Mouse (Mus musculus) layer of hippocampus, postnatal 14 days (tissue): ENCODE results near the gene Slc35g1. TPM values are rescaled to one million over a fixed set of nuclear protein-coding genes. Genes with fewer than 3 reads are reported as not detected.

Source experiments
- DNase-seq, 2 experiments: peaks; one replicate each; pipeline ENCODE4 v3.0.0; 2021 to 2022; ENCODE audit warnings: low spot score in 2 of 2, mixed read lengths in 1 of 2
- long read RNA-seq, 2 experiments: library from polyadenylated mRNA; stranded (forward); transcript quantifications; one replicate each; pipeline ENCODE4 v2.0.0; 2021
- total RNA-seq, 2 experiments: library from RNA; stranded (reverse); gene quantifications; 2 replicates each; pipeline ENCODE4 v1.2.3; 2021

The Slc35g1 gene
- total RNA-seq, result 1 to 10 TPM; 3.3 to 3.8 TPM
- long read RNA-seq, experiment 1, partial matches to known transcripts, result 0 of 1 reads
- long read RNA-seq, experiment 1, other reads (novel, unspliced or antisense), result 0 of 1 reads
- long read RNA-seq, experiment 2, result 0 reads

DNA sequence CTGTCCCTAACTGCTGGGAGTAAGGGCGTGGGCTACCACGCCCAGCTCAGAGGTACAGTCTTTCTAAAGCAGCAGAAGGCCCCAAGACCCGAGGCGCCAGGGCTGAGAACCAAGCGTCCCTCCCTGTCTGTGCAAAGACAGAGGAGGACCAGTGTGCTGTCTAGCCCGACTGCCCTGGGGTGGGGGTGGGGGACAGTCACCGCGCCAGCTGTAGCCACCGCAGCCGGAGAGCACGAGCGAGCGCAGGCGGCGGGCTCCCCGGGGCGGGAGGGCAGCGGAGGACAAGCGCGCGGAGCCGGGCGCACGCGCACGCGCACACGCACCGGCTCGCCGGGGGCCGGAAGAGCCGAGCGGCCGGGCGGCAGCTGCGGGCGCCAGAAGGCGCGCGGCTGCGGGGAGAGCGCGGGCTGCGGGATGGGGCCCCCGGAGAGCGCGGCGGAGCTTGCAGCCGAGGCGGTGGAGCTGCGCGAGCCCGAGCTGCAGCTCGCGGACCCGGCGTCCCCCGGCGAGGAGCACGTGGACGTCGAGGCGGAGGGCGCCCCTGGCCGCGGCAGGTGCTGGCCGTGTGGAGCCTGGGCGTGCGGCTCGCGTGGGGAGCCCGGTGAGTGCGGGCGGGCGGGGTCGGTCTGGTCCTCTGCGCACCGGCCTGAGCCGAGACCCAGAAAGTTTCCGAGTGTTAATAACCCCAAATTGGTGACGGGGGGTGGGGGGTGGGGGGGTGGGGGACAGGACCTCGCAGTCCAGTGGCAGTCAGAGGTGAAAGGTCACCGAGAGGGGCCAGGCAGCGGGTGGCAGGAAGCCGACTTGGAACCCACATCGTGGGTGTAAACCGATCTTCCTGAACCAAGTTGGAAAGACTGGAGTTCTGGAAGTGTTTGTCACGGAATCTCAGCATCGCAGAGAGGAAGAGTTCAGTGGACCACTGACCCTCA is at the start of gene Slc35g1:
Gene Slc35g1, plus strand, starts transcription at position 280 of the 932 bp plus-strand sequence.
- peak; percentile 37 to 43 for DNase-seq

DNA sequence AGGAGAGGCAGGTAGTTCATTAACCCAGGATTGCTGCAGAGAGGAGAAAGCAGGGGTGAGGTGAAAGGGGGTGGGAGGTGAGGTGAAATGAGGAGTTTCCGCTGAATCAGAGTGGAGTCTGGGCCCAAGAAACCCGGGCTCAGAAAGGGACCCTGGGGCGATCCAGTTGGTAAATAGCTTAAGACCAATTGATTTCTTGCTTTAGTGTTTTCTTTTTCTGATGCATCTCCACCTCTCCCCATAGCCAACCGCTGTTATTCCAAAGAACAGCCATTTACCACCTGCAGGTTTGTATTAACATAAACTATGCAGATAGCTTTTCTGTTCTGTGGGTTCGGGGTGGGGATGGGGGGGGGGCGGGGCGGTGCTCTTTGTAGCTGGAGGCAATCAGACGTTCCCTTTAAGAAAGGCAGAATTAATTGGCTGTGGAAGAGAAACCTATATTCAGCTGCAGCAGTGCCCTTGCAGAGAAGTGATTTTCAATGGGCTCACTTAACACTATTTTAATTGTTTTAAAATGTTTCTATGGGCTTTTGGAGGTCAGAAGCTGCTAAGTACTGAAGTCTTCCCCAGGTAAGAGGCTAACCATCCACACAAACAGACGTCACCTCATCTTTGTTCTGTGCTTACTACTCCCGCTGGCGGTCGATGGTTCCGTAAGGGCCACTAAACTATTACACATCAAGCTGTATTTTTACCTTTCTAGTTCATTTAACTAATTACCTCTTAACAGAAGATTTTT is 47.3 kb upstream of the Slc35g1 start:
- no peak for DNase-seq

- DNase-seq, result no peak
Observed at GRCm38 (mm10) chr19:38349013-38349341, 46.8 kb upstream of the Slc35g1 start.

DNA sequence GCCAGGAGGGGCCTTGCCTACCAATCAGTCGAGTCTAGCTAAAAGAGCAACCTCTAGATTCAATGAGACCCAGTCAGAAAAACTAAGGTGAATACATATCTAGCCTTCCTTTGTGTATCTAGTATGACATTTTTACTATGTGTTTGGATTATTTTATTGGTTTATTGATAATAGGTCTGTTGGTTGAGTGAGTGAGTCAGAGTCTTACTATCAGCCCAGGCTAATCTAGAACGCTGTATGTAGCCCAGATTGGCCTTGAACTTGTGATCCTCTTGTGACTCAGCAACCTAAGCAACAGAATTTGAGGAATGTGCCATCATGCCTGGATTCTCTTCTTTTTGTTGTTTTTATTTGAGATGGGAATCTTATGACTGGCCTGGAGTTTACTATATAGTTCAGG is 44.6 kb upstream of the Slc35g1 start:
- no peak for DNase-seq

GRCm38 (mm10) chr19:38351728-38352127 is 44.1 kb upstream of the Slc35g1 start:
- no peak for DNase-seq

DNA sequence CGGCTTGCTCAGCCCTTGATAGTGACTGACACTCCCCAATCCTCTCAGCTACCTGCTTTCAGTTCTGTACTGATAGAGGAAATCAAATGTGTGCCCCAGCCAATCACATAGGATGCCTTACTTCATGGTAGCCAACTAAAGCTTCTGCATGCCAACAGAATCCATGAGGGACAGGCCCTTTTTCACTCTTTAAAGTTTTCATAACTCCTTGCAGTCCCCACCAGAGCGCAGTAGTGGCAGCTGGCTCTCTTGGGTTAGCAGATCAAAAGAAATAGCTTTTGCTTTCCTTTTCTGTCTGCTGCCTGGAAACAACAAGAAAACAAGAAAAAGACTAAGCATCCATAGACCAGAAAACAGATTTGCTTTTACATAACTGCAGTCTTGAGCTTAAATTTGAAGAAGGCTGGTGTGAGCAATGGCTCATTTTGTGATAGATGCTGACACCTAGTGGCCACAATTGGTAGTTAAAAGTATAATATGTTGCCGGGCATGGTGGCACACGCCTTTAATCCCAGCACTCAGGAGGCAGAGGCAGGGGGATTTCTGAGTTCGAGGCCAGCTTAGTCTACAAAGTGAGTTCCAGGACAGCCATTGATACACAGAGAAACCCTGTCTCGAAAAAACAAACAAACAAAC is 43.2 kb upstream of the Slc35g1 start:
- DNase-seq, result peak in 1 of 2 experiments; percentile 77

- DNase-seq, result no peak
Observed at GRCm38 (mm10) chr19:38354279-38354678, 41.5 kb upstream of the Slc35g1 start.

DNA sequence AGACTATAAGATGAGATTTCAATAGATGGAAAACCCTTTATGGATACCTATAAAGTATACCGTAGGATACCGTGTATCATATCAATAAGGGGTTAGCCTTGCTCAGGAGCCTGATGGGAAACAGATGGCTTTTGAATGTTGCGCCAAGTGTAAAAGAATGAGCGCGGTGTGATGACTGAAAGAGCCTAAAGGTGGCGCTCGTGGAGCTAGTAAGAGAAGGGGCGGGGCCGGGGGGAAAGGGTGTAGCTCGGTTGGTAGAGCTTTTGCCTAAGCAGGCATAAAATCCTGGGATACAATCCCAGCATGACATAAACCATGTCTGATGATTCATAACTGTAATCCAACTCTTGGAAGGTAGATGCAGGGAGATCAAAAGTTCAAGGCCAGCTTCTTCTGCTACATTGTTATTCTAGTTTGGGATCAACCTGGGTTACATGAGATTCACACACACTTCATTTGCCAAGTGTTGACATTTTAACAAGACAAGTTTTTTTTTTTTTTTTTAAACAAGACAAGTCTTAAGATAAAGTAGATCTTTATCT is 40.9 kb upstream of the Slc35g1 start:
- DNase-seq, result no peak

DNA sequence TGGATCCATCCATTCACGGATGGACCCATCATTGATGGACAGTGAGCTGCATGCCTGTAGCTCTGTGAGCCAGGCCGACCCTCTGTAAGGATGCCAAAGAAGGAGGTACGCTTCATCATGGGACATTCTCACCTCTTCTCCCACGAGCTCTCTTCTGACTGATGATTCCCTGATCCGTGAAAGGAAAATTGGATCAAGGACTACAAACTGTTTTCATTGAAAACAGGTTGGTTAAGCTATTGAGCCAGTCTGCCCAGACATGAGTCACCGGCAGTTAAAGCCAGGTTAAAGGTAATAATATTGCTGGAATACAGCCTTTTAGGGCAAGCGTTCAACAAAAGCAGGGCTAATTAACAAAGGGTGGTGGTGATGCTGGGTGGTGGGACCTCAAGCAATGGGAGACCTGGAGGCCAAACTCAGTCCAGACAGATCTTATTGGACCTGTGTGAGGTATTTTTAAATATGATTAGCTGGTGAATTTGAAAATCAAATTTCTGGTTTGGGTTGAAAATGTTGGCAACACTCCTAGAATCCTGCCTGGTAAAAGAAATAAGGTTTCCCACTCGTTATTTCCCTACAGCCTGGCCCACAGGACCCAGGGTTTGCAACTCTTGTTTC is 39.5 kb upstream of the Slc35g1 start:
- no peak for DNase-seq

DNA sequence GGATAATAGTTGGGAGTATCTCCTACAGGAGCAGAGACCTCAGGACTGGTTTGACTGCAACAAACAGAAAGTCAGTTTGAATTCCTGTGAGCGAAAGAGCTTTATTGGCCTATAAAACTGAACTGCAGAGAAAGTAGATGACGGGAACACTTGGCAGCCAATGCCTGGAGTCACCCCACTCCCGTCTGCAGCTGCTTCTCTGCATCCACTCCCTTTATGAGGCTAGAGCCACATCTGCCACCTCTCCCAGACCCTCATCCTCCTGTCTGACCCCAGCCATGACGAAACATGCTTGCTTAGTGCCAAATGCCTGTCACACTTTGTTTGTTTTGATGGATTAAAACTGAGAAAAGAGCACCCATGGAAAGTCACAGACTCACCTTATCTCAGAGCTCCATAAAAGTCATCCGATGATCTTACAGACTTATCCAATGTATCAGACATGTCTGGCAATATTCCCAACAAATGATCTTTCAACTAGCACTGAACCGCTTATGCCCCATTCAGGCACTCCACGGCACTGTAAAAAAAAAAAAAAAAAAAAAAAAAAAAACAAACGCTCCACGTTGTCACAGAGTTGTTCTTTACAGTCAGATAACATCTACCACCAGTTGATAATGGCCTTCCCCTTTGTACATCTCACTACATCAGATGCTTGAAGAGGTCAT is 37.7 kb upstream of the Slc35g1 start:
- DNase-seq, result no peak

- DNase-seq, result no peak
Observed at GRCm38 (mm10) chr19:38359287-38359686, 36.5 kb upstream of the Slc35g1 start.

- peak in 1 of 2 experiments; percentile 28 for DNase-seq
Observed at GRCm38 (mm10) chr19:38361850-38362249, 33.9 kb upstream of the Slc35g1 start.

GRCm38 (mm10) chr19:38363358-38363757 is 32.4 kb upstream of the Slc35g1 start:
- no peak for DNase-seq

DNA sequence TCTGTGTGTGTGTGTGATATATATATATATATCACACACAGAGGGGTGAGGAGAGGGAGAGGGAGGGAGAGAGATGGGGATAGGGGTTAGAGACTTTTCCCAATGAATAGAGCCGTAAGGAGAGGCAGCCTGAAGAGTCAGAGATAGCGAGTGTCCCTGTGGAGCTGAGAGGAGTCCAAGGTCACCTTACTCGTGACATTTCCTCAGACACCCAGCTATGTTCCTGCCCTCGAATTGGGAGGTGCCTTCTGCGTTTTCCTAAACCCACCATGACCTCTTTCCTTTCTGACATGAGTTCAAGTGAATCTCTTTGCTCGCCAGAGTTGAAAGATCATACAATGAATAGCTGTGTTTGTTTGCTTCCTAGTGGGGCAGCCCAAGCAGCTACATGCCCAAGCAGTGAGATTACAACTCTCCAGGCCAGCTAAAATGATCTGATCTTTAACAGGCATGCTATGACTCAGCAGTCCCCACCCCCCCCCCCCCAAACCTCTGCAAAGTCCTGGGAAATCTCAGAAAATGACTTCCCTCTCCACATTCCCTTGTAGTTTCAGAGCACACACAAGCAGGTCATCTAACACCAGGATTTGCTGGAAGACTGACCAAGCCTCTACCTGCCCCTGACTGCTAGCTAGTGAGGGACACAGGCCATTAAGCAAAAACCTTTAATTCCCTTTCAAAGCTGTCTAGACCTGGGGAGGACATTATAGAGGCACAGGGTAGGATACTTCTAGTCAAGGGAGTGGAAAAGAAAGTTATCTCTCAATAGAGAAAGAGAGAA is 31.7 kb upstream of the Slc35g1 start:
- DNase-seq, result no peak

DNA sequence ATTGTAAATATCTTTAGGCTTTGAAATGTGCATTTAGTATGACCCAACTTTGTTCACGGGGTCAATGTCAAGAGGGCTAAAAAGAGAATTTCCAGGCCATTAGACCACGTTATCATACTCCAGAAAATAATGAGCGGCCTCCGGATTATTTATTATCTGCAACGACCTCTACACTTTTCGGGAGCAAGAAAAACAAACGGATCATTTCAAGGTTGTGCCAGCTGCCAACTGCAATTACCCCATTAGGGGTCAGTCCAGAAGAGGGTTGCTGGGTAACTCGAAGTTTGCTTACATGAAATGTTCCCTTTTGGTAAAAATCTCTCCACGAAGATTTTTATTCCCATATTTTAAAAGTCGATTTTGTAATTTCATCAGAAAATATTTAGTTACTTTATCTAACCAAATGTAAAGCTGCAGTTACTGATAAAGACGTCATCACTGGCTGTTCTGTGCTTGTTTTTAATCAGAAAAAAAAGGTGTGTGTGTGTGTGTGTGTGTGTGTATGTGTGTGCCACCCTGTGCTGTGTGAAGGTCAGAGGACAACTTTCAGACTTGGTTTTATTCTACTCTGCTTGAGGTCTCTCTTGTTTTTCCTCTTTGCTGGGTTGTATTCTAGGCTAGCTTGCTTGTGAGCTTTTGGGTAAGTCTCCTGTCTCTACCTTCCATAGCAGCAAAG is 30.7 kb upstream of the Slc35g1 start:
- no peak for DNase-seq

GRCm38 (mm10) chr19:38372460-38373102 is 23.2 kb upstream of the Slc35g1 start:
- DNase-seq, result no peak

DNA sequence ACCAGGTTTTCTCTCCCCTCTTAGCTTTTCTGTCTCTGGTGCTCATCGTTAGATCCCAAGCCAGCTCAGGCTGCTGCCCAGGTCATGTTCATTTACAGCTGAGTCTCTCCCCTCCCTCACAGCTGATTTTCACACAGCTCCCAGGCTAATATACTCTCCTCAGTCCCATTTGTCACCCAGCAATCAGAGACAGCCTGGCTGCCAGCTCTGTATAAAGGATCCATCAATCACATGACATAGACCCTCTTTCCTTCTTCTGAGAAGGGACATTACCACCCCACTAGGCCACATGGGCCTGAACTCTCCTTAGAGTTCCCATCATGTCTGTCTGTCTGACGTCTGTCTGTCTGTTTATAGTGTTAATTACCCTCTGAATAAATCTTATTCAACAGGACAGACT is 22.4 kb upstream of the Slc35g1 start:
- no peak for DNase-seq

GRCm38 (mm10) chr19:38383769-38384168 is 12.0 kb upstream of the Slc35g1 start:
- no peak for DNase-seq
